Mouse (Mus musculus) liver, embryonic 11.5 days (tissue): ENCODE data around the gene Dhx8. TPM values are rescaled to one million over a fixed set of nuclear protein-coding genes. Genes with fewer than 3 reads are reported as not detected.
A peak's percentile ranks its signal among the peaks of the same experiment; 100 is the strongest.

Experiments
- ATAC-seq: fragments of 200-750 bp; cut with Nextera tagmentation; replicated peaks from 2 replicates; pipeline ENCODE4 v1.8.0; 2017; ENCODE audit warnings: moderate number of reproducible peaks, mild to moderate bottlenecking, moderate TSS enrichment, moderate library complexity; ENCODE audit not compliant: low FRiP score
- DNase-seq: peaks from one replicate; pipeline ENCODE4 v3.0.0-alpha.2; 2017; ENCODE audit warnings: low spot score
- H3K27ac ChIP-seq: fragments of 300-500 bp; sonication (generic); 2 replicates; pipeline ENCODE4 v1.5.1; 2014; ENCODE audit warnings: mild to moderate bottlenecking, low read depth, low read length, control low read depth
- H3K27me3 ChIP-seq: fragments of 300-500 bp; sonication (generic); replicated peaks from 2 replicates; pipeline ENCODE4 v1.6.1; 2014; ENCODE audit warnings: low read length, mixed read lengths; ENCODE audit not compliant: control insufficient read depth, insufficient read depth
- H3K36me3 ChIP-seq: fragments of 300-500 bp; sonication (generic); 2 replicates; pipeline ENCODE4 v1.6.1; 2014; ENCODE audit warnings: mild to moderate bottlenecking, low read length, moderate library complexity, mixed read lengths; ENCODE audit not compliant: control insufficient read depth, insufficient read depth
- H3K4me1 ChIP-seq: fragments of 300-500 bp; sonication (generic); replicated peaks from 2 replicates; pipeline ENCODE4 v1.6.1; 2014; ENCODE audit warnings: low read length, mixed read lengths; ENCODE audit not compliant: control insufficient read depth, insufficient read depth
- H3K4me2 ChIP-seq: fragments of 300-500 bp; sonication (generic); 2 replicates; pipeline ENCODE4 v1.6.1; 2014; ENCODE audit warnings: mild to moderate bottlenecking, control low read depth, moderate library complexity
- H3K4me3 ChIP-seq: fragments of 300-500 bp; sonication (generic); 2 replicates; pipeline ENCODE4 v1.5.1; 2014; ENCODE audit warnings: low read depth, low read length, control low read depth
- H3K9ac ChIP-seq: fragments of 300-500 bp; sonication (generic); 2 replicates; pipeline ENCODE4 v1.6.1; 2014; ENCODE audit warnings: low read depth, low read length, control low read depth
- H3K9me3 ChIP-seq: fragments of 300-500 bp; sonication (generic); 2 replicates; pipeline ENCODE4 v1.6.1; 2016; ENCODE audit warnings: low read length, inconsistent platforms, mixed read lengths; ENCODE audit not compliant: control insufficient read depth
- WGBS: fragments of 180-500 bp; shearing (Covaris S2); extraction: QIAGEN DNeasy Blood & Tissue Kit; methylation state at CpG from one replicate; pipeline ENCODE4 v1.1.7; 2014; 5-methylcytosine and 5-hydroxymethylcytosine counted together
- polyA plus RNA-seq: library from polyadenylated mRNA; unstranded; fragments of >200 nt; fragmentation: Nextera tagmentation; extraction: Ambion mirVana; gene quantifications from 2 replicates; pipeline ENCODE4 v1.2.1, GENCODE M21; 2014

The Dhx8 gene
- polyA plus RNA-seq: 37.6 and 38.8 TPM in 2 replicates

GRCm38 (mm10) chr11:101732518-101733440, at the start of gene Dhx8:
TSS of gene Dhx8 (plus strand) at chr11:101732919.
- peaks cover 7% of the 10 kb centered on the region for H3K36me3 ChIP-seq
- peak; percentile 95 for ATAC-seq
- H3K27me3 ChIP-seq: no peaks in the 10 kb centered on the region
- under 1% methylated on average over 51 of the region's 51 CpGs for WGBS
- H3K9ac ChIP-seq: peak within 1 kb of the TSS; percentile 81
- peak; percentile 96 for DNase-seq
- H3K4me1 ChIP-seq: no peaks in the 10 kb centered on the region; the same call in 1 of the 2 replicates
- no peaks in the 10 kb centered on the region for H3K9me3 ChIP-seq
- peak within 1 kb of the TSS; percentile 91 for H3K4me3 ChIP-seq
- peak within 1 kb of the TSS; percentile 80 for H3K4me2 ChIP-seq
- peak within 1 kb of the TSS; percentile 37 for H3K27ac ChIP-seq

- Histone ChIP-seq H3K36me3 (no peaks in the 10 kb centered on the region), H3K9me3 (no peaks in the 10 kb centered on the region), H3K27ac (no peak overlapping the region), H3K9ac (no peak overlapping the region), H3K4me1 (no peaks in the 10 kb centered on the region), H3K4me2 (no peak overlapping the region), H3K4me3 (no peak overlapping the region), H3K27me3 (no peaks in the 10 kb centered on the region)
- 57% methylated on average over 13 of the region's 13 CpGs for WGBS
- ATAC-seq: no peak
- DNase-seq: no peak
Measured at GRCm38 (mm10) chr11:101687351-101688301, 45.1 kb upstream of the Dhx8 start.

GRCm38 (mm10) chr11:101689701-101690113, 43.0 kb upstream of the Dhx8 start:
- H3K27me3 ChIP-seq: no peaks in the 10 kb centered on the region
- DNase-seq (no peak), ATAC-seq (no peak)
- H3K27ac ChIP-seq: no peak overlapping the region
- 67% methylated on average over 10 of the region's 10 CpGs for WGBS
- H3K9ac ChIP-seq: no peak overlapping the region
- H3K4me2 ChIP-seq: no peak overlapping the region
- no peaks in the 10 kb centered on the region for H3K36me3 ChIP-seq
- H3K9me3 ChIP-seq: no peaks in the 10 kb centered on the region
- H3K4me1 ChIP-seq: no peaks in the 10 kb centered on the region
- H3K4me3 ChIP-seq: no peak overlapping the region

- ATAC-seq (no peak), DNase-seq (no peak)
- Histone ChIP-seq H3K4me2 (no peak overlapping the region), H3K4me3 (no peak overlapping the region), H3K36me3 (no peaks in the 10 kb centered on the region), H3K4me1 (peaks cover 3% of the 10 kb centered on the region), H3K9me3 (no peaks in the 10 kb centered on the region), H3K27ac (no peak overlapping the region), H3K27me3 (no peaks in the 10 kb centered on the region), H3K9ac (no peak overlapping the region)
- 65% methylated on average over 5 of the region's 5 CpGs for WGBS
Measured at GRCm38 (mm10) chr11:101690326-101690725, 42.4 kb upstream of the Dhx8 start.

- Histone ChIP-seq H3K9ac (peak overlapping the region; percentile 51), H3K36me3 (no peaks in the 10 kb centered on the region), H3K27ac (peak overlapping the region; percentile 58), H3K27me3 (no peaks in the 10 kb centered on the region), H3K4me2 (peak overlapping the region; percentile 60), H3K4me3 (peak overlapping the region; percentile 32), H3K4me1 (peaks cover 32% of the 10 kb centered on the region), H3K9me3 (no peaks in the 10 kb centered on the region)
- DNase-seq: peak; percentile 48
- 7% methylated on average over 20 of the region's 20 CpGs for WGBS
- 0 out of 2 replicates have a peak, but pooled peaks have one; percentile 43 for ATAC-seq
Measured at GRCm38 (mm10) chr11:101695906-101696661, 36.6 kb upstream of the Dhx8 start.

GRCm38 (mm10) chr11:101697156-101697861, 35.4 kb upstream of the Dhx8 start:
- peak overlapping the region; percentile 60 for H3K4me2 ChIP-seq
- H3K27me3 ChIP-seq: no peaks in the 10 kb centered on the region
- H3K27ac ChIP-seq: 0 out of 2 replicates have a peak overlapping the region, but pooled peaks have one; percentile 23
- H3K4me1 ChIP-seq: peaks cover 32% of the 10 kb centered on the region
- H3K4me3 ChIP-seq: no peak overlapping the region
- DNase-seq (peak; percentile 43), ATAC-seq (peak; percentile 84)
- H3K9me3 ChIP-seq: no peaks in the 10 kb centered on the region
- H3K36me3 ChIP-seq: no peaks in the 10 kb centered on the region
- H3K9ac ChIP-seq: no peak overlapping the region
- 59% methylated on average over 9 of the region's 9 CpGs for WGBS

- Histone ChIP-seq H3K4me2 (no peak overlapping the region), H3K27me3 (no peaks in the 10 kb centered on the region), H3K9ac (no peak overlapping the region), H3K9me3 (no peaks in the 10 kb centered on the region), H3K4me1 (peaks cover 32% of the 10 kb centered on the region), H3K4me3 (no peak overlapping the region), H3K27ac (no peak overlapping the region), H3K36me3 (no peaks in the 10 kb centered on the region)
- DNase-seq (no peak), ATAC-seq (no peak)
Measured at GRCm38 (mm10) chr11:101698114-101698513, 34.6 kb upstream of the Dhx8 start.
